Mouse (Mus musculus) liver, adult (tissue): ENCODE data around the gene Myo10.

Experiments
- GATA4 ChIP-seq: IDR thresholded peaks from 2 replicates; pipeline ENCODE4 v1.6.1; 2014; ENCODE audit warnings: mild to moderate bottlenecking, low read length; ENCODE audit not compliant: insufficient replicate concordance

Myo10 gene

GRCm38 (mm10) chr15:25801726-25802125 is 179.4 kb downstream of the Myo10 start:
- TF ChIP-seq GATA4, result no peak

- no peak for TF ChIP-seq GATA4
Measured at GRCm38 (mm10) chr15:25802194-25802593, 179.9 kb downstream of the Myo10 start.

DNA sequence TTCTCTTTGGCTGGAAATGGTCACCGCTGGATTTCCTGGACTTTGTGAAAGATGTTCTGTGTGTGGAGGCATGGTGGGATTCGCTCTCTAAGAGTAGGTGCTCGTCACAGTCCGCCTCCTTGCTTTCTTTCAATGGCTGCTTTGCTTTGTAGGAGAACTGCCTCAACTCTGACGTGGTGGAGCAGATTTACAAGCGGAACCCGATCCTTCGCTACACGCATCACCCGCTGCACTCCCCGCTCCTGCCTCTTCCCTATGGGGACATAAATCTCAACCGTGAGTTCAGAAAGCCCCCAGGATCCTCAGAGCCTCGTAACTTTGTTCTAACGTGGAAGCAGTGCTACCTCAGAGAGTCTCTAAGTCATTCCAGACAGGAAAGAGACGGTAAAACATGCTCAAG is 180.8 kb downstream of the Myo10 start:
- no peak for TF ChIP-seq GATA4

GRCm38 (mm10) chr15:25805336-25806110 is 183.2 kb downstream of the Myo10 start:
- no peak for TF ChIP-seq GATA4

DNA sequence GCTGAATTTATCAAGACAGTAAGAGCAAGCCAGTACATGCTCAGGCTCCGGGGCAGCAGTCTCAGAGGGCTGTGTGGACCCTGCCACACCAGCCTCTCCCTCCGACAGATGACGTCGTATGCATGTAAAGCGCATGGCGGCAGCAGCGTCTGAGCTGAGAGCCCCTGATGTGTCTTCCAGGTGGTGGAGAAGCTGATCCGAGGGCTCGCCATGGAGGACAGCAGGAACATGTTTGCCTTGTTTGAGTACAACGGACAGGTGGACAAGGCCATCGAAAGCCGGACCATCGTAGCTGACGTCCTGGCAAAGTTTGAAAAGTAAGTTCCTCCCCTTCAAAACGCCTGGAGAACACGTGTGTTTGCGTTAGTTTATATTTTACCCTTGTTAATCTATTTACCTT is 184.0 kb downstream of the Myo10 start:
- TF ChIP-seq GATA4, result no peak

DNA sequence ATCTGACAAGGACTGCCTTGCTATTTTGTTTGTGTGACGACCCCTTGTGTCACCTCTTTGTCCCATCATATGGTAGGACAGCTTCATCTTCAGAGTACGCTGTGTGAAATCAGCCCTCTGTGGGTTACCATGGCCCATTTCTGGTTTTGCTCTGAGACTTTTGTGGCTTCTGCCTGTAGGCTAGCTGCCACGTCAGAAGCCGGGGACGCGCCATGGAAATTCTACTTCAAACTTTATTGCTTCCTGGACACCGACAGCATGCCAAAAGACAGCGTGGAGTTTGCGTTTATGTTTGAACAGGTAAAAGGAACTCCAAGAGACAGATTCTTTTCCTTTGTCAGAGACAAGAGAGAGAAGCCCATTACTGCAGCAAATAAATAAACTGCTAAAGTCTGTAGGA is 184.6 kb downstream of the Myo10 start:
- no peak for TF ChIP-seq GATA4

- no peak for TF ChIP-seq GATA4
Measured at GRCm38 (mm10) chr15:25808677-25809460, 186.5 kb downstream of the Myo10 start.

DNA sequence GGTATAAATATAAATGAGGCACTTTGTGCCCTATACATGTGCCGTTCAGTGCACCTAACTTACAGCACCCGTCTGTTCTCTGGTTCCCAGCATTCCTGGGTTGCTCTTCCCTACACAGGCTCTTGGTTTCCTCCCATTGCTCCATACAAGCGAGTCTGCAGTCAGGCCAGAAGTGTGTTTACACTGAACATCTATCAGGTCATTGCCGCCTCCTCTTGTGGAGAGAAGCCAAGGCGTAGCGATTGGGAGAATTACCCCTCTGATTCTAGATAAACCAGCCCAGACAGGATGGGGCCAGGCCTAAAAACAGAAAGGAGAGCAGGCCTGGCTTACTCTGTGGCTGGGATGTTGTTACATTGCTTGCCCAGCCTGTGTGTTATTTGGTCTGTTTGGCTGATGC is 187.3 kb downstream of the Myo10 start:
- TF ChIP-seq GATA4, result peak; percentile 30; the same call in 1 of the 2 replicates

GRCm38 (mm10) chr15:25811834-25812250 is 189.5 kb downstream of the Myo10 start:
- no peak for TF ChIP-seq GATA4

DNA sequence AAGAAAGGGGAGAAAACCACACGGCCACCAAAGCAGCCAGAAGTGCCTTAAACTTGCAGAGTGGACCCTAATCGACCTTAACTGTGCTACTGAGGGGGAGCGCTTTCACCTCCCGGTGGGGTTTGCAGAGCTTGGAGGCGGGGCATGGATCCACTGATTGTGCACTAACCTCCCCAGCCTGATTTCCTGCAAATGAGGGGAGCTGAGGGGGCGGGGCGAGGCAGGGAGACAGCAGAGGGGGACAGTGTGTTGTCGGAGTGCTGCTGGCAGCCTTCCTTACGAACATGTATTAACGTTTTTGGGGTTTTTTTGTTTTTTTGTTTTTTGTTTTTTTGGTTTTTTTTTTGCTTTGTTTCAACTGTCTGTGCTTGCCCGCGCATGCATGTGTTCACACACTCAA is 190.2 kb downstream of the Myo10 start:
- no peak for TF ChIP-seq GATA4

DNA sequence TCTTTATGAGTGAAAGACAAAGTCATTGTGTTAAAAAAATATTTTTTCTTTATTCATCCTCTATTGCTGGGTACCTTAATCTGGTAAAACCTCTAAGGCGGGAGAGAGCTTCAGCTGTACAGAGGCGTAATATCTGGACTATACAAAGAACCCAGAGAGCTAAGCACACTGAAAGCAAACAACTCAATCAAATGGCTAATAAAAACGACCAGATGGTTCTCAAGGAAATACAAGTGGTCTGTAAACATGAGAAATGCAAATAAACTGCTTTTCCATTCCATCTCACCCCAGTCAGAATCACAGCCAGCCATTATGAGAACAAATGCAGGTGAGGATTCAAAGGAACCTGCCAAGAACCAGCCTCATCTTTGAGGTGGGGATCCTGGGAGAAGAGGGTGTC is 192.2 kb downstream of the Myo10 start:
- TF ChIP-seq GATA4, result no peak

- no peak for TF ChIP-seq GATA4
Measured at GRCm38 (mm10) chr15:25817191-25817590, 194.9 kb downstream of the Myo10 start.

- TF ChIP-seq GATA4, result no peak
Measured at GRCm38 (mm10) chr15:25821981-25822380, 199.7 kb downstream of the Myo10 start.

DNA sequence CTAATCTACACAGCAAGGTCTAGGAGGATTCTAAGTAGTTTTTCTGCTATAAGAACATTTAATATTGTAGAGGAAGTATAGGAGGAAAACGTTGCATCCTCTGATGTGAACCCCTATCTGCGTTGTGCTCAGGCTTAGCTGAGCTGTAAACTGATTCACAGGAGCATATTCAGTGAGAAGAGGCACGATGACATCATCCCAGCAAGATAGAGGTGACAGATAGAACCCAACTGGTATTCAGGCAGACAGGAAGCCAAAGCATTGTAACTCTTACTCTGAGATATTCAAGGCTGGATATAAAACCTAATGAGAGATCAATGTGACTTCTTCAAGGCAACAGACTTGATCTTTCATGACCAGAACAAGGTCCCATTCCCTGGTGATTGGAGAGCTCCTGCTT is 200.3 kb downstream of the Myo10 start:
- TF ChIP-seq GATA4, result no peak

DNA sequence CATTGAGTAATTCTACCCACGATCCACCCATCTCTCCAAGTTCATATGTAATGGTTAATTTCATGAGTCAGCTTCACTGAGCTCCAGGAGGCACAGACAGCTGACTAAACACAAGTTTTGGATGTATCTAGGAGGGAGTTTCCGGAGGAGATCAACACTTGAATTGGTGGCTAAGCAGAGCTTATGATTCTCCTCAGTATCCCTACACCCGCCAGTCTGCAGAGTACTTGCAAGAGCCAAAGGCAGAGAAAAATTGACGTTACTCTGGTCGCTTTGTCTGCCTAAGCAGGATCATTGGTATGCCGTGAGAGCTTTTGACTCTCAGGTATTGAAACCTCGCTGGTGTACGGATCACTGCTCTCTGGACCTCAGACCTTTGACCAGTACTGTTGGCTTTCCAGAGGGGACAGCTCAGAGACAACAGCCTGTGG is 204.2 kb downstream of the Myo10 start:
- no peak for TF ChIP-seq GATA4

DNA sequence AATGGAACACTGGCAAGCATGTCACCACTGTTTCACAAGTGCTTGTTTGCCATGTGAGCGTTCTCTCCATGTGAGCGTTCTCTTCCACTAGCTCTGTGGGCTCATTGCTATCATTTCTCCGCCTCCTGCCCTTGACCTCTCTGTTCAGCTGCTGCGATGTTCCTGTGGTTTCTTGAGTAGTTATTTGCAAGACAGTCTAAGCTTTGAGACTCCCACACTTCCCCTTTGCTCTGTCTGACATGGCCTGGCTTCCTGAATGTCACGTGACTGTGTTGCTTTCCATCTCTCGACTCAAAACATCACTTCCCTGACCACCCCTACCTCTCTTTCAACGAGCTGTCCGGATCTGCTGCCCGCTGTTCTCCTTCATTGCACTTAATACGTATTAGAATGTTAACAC is 206.1 kb downstream of the Myo10 start:
- no peak for TF ChIP-seq GATA4

DNA sequence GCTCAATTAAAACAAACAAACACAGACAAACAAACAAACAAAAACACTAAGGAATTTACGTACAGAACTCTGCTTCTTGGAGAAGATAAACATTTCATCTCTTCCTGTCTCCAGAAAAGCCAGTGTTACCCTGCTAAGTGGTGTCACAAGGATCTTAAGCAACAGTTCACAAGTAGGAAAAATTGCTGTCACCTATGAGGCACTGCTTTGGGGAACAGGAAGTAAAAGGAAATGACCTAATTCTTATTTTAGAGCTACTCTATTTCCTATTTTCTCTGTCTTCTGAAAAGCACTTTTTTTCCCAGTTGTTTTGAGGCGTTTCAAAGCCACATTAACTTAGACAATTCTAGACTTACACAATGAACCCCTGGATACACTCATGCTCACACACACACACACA is 208.1 kb downstream of the Myo10 start:
- no peak for TF ChIP-seq GATA4

DNA sequence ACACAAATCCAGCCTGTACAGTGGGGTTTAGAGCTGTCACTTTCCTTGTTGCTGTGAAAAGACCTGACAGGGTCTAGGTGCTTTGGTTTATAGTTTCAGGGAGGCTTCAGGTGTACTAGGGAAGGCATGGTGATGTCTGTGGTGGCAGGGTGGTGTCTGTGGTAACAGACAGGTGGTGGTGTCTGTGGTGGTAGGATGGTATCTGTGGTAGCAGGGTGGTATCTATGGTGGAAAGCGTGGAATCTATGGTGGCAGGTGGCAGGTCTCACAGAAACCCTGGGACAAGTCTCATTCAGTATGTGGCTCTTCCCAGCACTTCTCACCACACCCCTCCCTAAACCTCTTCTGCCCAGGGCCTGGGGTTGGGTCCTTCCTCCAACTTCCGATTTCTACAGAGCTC is 212.0 kb downstream of the Myo10 start:
- TF ChIP-seq GATA4, result no peak
